Mouse (Mus musculus) CH12.LX (cell line): Measurements from ENCODE around the gene Prmt3.
A peak's percentile ranks its signal among the peaks of the same experiment; 100 is the strongest.

Experiments used
- CHD1 ChIP-seq: IDR thresholded peaks from 2 replicates; pipeline ENCODE4 v1.6.1; 2012; ENCODE audit warnings: low read depth, low read length, improper control_type of control experiment, inconsistent platforms
- CTCF ChIP-seq, 2 experiments: IDR thresholded peaks in 1 of 2; conservative IDR thresholded peaks in 1 of 2; 2 replicates each; pipeline ENCODE4 v1.5.1; 2011 to 2012; ENCODE audit warnings: low read depth in 2 of 2, low read length in 2 of 2, improper control_type of control experiment in 1 of 2, inconsistent platforms in 1 of 2, mild to moderate bottlenecking in 1 of 2, moderate library complexity in 1 of 2
- EP300 ChIP-seq: IDR thresholded peaks from 2 replicates; pipeline ENCODE4 v1.6.1; 2011; ENCODE audit warnings: low read length, improper control_type of control experiment
- GABPA ChIP-seq: IDR thresholded peaks from 2 replicates; pipeline ENCODE4 v1.6.1; 2012; ENCODE audit warnings: low read depth, low read length, improper control_type of control experiment, inconsistent platforms; ENCODE audit not compliant: insufficient replicate concordance
- JUN ChIP-seq: IDR thresholded peaks from 2 replicates; pipeline ENCODE4 v1.6.1; 2011; ENCODE audit warnings: low read depth, mild to moderate bottlenecking, low read length, improper control_type of control experiment, moderate library complexity; ENCODE audit not compliant: insufficient read depth
- MAFK ChIP-seq: IDR thresholded peaks from 2 replicates; pipeline ENCODE4 v1.6.1; 2011; ENCODE audit warnings: low read length, improper control_type of control experiment; ENCODE audit not compliant: insufficient replicate concordance
- MAX ChIP-seq: IDR thresholded peaks from 2 replicates; pipeline ENCODE4 v1.6.1; 2011; ENCODE audit warnings: low read length, improper control_type of control experiment
- MXI1 ChIP-seq: IDR thresholded peaks from 2 replicates; pipeline ENCODE4 v1.6.1; 2011; ENCODE audit warnings: mild to moderate bottlenecking, low read depth, low read length, improper control_type of control experiment
- POLR2A ChIP-seq: IDR thresholded peaks from 2 replicates; pipeline ENCODE4 v1.6.1; 2011; ENCODE audit warnings: low read depth, mild to moderate bottlenecking, improper control_type of control experiment, low read length
- POLR2AphosphoS2 ChIP-seq: IDR thresholded peaks from 2 replicates; pipeline ENCODE4 v1.6.1; 2011; ENCODE audit warnings: low read depth, low read length, improper control_type of control experiment
- SIN3A ChIP-seq: IDR thresholded peaks from 2 replicates; pipeline ENCODE4 v1.6.1; 2012; ENCODE audit warnings: low read length, improper control_type of control experiment, inconsistent platforms
- TCF12 ChIP-seq: IDR thresholded peaks from 2 replicates; pipeline ENCODE4 v1.6.1; 2014; ENCODE audit warnings: low read depth, mild to moderate bottlenecking, inconsistent platforms, low read length, improper control_type of control experiment
- UBTF ChIP-seq: IDR thresholded peaks from 2 replicates; pipeline ENCODE4 v1.6.1; 2012; ENCODE audit warnings: low read depth, mild to moderate bottlenecking, inconsistent platforms, low read length, improper control_type of control experiment, moderate library complexity
- USF1 ChIP-seq: IDR thresholded peaks from 2 replicates; pipeline ENCODE4 v1.6.1; 2014; ENCODE audit warnings: low read depth, mild to moderate bottlenecking, inconsistent platforms, low read length, improper control_type of control experiment

DNA sequence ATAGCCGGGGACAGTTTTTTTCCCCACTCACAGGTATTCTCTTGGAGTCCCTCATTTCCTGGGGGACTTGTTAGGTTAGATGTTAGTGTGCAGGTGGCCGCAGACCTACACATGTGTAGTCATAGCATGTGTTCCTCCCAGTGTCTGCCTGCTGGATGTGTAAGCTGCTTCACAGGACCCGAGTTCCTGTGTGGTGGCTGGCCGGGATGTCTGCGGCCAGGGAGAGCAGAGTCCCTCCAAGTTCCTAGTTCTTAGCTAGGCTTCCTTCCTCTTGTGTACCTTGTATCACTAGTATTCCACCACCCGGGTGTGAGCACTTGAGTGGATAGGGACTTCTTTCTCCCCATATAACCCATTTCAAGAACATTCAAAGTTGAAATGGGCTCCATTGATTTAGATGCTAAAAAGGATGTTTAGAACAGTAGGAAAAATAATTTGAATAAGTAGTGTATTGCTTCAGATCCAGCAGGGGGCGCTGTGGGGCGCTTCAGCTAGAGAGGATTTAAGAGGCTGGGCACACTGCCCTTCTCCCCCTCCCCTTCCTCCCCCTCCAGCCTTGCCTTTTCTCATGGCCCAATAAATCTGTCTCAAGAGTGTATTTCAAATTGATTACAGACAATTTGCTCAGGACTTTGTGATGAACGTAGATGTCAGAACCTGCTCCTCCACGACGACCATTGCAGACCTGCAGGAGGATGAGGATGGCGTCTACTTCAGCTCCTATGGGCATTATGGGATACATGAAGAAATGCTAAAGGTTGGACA lies 8.7 kb downstream of the Prmt3 start:
- TF ChIP-seq CTCF (conservative IDR thresholded peaks at IDR 0.05 in 1 of 2, IDR thresholded peaks at IDR 0.05 in 1 of 2; ENCODE audit: low read depth in 2 of 2, low read length in 2 of 2) = peak; percentile 45 to 69
- no peak for TF ChIP-seq POLR2AphosphoS2
- TF ChIP-seq CHD1 = no peak
- TF ChIP-seq USF1 = no peak
- no peak for TF ChIP-seq GABPA
- TF ChIP-seq TCF12 = no peak
- TF ChIP-seq MAX = no peak
- TF ChIP-seq POLR2A = no peak
- no peak for TF ChIP-seq JUN
- TF ChIP-seq EP300 = no peak
- no peak for TF ChIP-seq UBTF
- TF ChIP-seq MAFK = no peak
- no peak for TF ChIP-seq MXI1
- TF ChIP-seq SIN3A = no peak
